Mouse (Mus musculus): ENCODE data around the gene Rasl2-9.

DNA sequence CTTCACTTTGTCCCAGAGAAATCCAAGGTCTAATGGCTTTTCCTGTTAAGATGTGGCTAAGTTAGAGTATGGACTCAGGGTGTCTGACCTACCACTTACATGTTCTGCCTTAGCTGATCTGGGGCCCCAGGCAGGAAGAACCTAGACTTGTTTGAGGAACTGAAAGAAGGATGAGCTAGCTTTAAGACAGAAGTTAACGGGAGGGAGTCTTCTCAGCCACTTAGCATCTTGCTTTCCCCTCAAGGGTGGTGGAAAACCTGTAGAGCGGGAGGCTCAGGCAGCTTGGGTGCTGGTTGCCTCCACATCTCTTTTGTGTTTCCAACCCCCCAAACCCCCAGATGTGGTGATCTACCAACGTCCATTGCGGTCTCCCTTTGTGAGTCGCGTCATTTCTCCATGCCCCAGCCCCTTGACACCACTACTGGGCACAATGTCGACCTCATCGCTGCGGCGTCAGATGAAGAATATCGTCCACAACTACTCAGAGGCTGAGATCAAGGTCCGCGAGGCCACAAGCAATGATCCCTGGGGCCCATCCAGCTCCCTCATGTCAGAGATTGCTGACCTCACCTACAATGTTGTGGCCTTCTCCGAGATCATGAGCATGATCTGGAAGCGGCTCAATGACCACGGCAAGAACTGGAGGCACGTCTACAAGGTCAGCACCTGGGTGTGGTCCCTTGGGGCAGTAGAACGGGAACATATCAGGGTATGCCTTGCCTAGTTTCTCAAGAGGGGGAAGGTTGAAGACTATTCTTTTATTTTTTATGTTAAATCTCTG lies 42.2 kb downstream of the Rasl2-9 start:
- no peak for TF ChIP-seq CTCF (IDR thresholded peaks at IDR 0.05; ENCODE audit: control insufficient read depth, insufficient read depth, insufficient read length)
- no peak for TF ChIP-seq MAX (IDR thresholded peaks at IDR 0.05)
- TF ChIP-seq USF1 (IDR thresholded peaks at IDR 0.05; ENCODE audit: low read depth), result no peak
- no peak for TF ChIP-seq FOSL1 (IDR thresholded peaks at IDR 0.05; ENCODE audit: insufficient read depth, low read length, poor library complexity, severe bottlenecking)
- TF ChIP-seq CEBPB (IDR thresholded peaks at IDR 0.05; ENCODE audit: low read depth), result no peak

All from C2C12 (cell line).